Mouse (Mus musculus) 416B (cell line): ENCODE measurements around the gene Enpp6.

Experiments used
- DNase-seq: peaks from one replicate; pipeline ENCODE4 v3.0.0; 2011; ENCODE audit warnings: low read depth

Gene Enpp6

DNA sequence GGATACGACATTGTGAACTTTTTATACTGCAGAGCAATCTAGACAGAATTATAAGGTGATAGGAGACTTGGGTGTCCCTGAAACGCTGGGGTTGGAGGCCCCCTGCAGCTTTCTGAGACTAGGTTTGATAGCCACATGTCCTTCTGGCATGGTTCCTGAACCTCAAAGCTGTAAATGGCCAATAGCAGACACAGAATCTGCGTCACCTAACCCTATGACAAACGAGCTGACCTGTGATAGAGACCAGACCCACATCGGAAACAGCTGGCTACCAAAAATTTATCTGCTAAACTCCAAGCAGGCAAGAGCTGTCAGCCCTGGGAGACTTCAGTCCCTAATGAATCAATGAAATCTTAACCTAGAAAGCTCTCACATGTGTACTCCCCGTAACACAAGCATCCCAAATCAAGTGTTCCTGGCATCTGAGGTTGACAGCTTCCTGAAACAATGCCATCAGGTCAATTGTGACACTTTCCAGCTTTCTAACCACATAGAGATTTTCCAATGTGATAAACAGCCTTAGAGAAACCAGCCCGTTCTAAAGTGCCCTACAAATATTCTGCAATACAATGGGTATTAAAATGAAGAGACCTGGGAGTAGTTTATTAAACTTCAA lies 74.5 kb downstream of the Enpp6 start:
- DNase-seq = peak; percentile 1

DNA sequence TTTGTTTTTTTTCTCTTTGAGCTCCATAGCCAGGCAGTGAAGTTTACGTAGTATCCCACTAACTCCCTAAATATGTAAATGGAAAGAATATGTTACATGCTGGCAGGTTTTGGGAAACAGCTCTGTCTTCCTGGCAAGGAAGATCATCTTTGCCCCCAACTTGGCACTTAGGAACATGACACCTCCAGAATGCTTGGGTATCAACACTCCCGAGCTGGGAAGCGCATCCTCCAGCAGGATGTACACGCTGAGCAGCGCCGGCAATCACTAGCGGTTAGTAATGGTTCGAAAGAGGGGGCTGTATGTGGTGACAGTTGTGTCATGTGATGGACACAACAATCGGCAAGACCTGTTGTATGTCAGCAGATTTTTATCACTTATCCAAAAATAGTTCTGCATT lies 80.4 kb downstream of the Enpp6 start:
- no peak for DNase-seq

DNA sequence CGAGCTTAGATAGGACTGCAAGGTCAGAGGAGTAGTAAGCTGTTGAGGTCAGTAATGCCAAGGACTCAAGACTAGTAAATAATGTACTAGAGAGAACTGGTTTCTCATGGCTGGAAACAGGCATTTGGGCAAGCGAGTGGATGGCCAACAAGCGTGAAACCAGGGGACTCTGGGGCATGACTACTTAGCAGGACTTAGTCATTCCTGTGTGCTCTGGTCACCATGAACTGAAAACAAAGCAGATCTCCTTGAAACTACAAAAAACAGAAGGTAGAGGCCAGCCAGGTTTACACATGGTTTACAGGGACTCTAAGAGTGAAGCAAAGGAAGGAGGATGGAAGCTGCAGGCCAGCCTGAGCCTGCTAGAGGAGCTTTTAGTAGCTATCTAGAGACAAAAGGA lies 82.9 kb downstream of the Enpp6 start:
- DNase-seq = no peak

DNA sequence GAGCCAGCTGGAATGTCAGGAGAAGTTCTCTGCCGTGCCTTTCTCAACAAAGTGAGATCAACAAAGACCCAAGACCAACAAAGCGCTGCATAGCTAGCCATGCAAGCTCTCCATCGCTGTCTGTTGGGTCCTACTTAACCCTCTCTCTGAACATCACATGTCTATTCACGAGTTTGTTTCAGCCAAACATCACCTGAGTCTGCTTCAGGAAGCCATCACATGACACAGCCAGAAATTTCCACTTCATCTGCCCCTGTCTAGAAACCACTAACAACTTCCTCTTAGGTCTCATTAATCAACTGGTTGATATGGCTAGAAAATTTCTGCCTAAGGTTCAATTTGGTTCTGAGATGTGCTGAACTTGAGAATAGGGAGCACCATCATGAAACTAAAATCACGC lies 85.3 kb downstream of the Enpp6 start:
- DNase-seq = no peak

DNA sequence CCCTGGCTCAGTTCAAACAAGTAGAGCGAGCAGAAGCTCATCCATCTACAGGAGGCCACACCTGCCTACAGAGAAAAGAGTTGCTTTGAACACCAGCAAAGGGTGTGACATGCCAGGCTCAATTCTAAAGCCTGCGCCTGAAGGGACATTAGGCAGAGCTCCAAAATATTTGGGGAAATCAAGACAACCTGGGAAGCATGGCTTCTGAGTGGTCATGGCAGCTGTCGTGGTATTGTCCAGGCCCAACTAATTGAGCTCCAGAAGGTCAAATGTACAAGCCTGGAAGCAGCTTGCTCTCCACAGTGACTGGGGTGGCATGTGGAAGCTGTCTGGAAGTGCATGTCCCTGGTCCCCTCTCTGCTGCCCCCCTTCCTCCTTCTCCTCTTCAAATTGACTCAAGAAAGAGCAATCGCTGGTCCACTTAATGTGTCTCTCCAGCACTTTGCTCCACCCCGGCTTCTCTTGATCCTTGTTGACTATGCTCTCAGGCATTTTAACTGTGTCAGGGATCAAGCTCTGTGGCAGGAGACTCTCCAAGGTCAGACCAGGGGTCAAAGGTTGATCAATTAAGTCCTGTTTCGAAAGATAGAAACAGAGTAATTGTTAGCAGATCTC lies 89.4 kb downstream of the Enpp6 start:
- DNase-seq = no peak

DNA sequence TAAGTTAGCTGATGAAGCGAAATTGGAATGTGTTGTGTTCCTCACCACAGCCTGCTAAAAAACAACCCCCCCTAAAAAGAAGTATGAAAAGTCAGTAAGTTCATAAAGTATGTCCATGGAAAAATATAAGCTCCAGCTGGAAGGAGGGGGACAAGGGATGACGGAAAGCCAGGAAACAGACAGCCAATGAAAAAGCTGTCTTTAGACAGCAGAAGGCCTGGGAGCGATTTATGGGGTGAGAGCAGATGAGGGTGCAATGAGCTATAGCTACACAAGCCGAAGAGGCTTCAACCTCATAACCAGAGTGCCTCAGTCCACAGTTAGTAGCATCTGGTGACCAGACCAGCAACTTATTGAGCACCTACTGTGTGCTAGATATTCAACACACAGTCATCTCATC lies 93.3 kb downstream of the Enpp6 start:
- no peak for DNase-seq

DNA sequence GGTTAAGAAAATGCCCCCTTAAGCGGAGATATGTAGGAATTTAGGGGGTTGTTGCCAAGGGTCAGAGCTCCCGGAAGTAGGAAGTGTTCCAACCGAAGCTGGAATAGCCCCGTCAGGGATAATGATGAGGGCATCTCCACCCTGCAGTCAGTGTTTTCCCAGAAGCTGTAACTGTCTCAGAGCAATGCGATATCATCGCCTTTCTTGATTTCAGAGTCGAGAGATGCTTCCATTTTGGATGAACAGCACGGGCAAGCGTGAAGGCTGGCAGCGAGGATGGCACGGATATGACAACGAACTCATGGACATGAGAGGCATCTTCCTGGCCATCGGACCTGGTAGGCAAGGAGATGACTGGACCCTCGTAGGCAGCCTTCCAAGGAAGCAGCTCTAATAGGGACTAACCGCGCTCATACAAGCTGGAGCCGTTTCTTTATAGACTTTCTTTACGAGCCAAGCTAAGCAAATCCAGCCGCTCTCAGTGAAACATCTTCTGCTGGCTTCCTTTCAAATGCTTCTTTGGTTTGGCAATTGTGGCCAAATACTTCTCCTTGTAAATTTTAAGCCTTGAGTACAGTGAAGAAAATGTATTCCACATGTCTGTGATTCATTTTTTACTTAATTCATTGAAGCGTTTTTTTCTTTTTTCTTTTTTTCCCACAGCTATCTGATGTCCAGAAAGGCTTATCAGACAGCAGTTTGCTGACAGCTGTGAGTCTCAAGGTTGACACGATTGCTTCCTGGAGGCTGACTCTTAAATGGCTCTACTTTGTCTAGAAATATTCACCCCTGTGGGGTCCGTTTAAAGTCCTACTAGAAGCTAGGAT lies 95.7 kb downstream of the Enpp6 start:
- DNase-seq = no peak

DNA sequence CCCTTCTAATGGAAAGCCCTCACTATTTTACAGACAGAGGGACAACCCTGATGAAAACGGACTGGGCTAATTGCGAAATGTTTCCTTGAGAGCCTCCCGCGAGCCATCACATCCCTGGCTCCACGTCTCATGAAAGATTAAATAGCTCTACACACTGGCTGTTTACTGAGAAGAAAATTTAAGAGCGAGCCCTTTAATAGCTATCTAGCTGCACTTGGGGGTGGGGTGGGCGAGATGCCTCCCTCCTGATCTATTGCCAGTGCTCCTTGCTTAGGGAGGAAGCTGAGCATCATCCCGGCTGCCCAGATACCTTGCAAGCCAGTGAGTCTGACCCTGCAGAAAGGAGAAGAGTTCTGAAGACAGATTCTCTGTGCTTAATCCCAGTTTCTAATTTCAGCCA lies 103.3 kb downstream of the Enpp6 start:
- DNase-seq = no peak

DNA sequence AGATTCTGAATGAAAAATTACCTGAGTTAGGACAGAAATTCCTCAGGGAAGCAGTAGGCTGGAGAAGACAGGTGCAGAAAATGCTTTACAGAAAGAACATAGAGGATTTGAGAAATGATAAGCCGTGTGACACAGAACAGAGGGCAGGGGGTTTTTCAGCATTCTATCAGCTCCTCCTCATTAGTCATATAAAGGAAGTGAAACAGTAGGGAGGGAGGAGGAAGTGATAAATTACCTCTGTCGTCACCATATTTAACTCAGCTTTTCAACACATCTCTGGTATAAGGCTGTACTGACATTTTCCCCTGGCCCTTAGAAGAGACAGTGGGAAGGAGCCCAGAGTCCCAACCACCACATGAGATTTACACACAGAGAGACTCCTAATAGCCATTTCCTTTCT lies 118.9 kb downstream of the Enpp6 start:
- DNase-seq = no peak

DNA sequence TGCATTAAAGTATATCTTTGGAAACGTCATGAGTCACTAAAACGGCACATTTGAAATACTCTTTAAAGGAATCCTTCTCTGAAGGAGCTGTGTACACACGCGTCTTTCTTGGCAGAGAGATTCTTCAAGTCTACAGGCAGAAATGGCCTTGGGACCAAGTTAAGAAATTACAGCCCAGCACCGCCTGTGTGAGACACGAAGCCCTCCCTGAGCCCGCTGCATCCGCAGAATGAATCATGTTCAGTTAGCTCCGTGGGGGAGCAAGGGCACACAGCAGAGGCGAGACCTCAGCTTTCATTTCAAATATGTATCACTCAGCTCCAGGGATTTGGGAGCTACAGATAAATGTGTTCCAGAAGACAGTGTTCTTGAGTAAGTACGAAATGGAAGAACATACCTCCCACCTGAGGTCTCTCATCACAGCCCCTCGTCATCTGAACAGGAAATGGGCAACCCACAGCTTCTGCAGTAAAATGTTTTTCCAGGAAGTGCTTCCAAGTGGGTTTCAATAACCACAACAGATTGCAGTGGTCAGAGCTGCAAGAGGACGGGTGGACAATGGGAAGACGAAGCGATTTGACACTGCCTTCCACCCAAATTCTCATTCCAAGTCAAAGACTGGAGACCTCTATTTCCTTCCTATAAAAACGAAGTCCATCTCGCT lies 127.6 kb downstream of the Enpp6 start:
- DNase-seq = no peak

DNA sequence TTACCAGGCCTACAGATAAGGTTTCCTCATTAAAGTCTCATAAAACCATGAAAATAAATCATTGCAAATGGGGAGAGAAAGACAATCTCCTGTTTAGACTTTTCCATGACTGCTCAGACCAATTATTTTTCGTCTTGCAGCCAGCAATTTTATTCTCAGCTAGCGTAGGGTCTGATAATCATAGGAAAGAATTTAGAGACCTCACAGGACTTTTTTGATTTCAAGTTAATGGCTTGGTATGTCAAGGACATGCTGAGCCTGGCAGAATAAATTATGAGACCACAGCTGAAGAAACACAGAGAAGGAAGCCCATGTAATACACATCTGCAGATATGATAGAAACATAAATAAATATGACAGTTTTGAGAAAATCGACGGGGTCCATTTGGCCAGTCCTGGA lies 130.6 kb downstream of the Enpp6 start:
- no peak for DNase-seq

DNA sequence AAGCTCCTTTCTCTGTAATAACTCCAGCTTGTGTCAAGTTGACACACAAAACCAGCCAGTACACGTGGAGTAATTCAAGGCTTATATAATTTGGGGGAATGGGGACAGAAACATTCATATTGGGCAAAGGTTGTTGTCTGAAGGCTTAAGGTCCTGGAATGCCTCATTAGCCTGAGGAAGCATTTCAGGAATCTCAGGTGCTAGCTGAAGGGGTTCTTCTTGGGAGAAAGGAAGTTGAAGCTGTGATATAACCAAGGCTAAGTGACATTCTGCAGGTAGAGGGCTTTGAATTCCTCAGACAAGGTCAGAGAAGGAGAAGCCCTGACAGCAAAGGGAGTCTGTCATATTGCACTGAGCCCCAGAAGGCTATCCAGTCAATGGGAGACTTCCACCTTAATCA lies 133.2 kb downstream of the Enpp6 start:
- no peak for DNase-seq

DNA sequence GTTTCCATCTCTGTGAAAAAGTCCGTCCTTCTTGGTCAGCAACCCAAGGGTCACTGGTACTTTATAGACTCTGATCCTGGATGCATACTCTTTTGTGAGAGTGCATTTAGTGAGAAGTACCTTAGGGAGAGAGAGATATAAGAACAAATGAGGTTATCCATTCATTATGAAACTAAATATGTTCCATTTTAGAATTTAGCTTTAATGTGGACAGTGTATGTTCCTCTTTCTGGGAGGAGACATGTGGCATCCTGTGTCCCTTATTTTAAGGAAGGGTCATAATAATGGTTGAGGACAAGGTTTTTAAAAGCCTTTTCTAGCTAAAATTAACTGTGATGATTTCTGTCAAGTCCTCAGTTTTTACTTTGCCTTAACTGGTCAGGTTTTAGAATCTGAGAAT lies 142.2 kb downstream of the Enpp6 start:
- DNase-seq = no peak

DNA sequence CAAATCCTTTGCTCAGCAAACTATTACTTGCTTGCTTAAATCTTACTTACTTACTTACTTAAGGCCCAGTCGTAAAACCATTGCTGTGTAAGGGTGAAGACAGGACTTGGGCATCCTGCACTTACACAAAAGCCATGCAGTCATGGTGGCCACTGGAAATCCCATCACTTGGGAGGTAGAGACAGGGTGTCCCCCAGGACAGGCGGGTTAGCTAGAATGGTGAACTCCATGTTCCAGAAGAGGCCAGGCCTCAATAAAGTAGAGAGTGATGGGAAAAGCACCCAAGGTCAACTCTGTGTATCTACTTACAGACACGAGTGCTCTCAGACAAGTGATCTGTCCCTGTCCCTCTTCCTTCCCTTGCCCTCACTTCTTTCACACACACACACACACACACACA lies 146.7 kb downstream of the Enpp6 start:
- DNase-seq = no peak

DNA sequence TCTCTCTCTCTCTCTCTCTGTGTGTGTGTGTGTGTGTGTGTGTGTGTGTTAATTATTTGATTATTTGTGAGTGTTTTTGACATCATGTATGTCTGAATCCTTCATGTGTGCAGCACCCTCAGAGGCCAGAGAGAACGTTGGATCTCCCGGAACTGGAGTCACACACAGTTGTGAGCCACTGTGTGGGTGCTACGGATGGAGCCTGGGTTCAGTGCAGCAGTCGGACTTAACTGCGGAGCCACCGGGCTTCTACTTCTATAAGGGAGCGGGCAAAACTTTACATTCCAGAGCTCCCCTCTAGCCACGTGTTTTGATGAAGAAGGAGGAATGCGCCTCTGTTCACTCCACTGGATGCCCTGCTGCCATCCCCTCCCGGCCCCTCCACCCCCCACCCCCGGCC lies 148.0 kb downstream of the Enpp6 start:
- no peak for DNase-seq

DNA sequence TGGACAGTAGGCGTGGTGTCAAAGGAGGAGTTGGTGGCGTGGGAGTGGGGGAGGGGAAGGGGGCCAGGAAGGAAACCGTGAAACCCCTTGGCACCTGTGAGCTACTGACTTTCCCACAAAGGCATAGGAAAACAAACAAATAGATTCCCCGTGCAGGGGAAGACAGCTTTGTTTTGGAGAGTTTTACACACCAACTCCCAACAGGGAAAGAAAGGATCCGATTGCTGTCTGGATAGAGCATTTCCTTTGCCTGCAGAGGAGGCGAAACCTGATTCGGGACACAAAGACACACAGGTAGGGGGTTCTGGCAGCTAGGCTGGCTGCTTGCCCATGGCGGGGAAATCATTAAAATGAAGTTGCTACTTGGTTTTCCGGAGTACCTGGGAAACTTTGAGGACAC lies 148.9 kb downstream of the Enpp6 start:
- no peak for DNase-seq

DNA sequence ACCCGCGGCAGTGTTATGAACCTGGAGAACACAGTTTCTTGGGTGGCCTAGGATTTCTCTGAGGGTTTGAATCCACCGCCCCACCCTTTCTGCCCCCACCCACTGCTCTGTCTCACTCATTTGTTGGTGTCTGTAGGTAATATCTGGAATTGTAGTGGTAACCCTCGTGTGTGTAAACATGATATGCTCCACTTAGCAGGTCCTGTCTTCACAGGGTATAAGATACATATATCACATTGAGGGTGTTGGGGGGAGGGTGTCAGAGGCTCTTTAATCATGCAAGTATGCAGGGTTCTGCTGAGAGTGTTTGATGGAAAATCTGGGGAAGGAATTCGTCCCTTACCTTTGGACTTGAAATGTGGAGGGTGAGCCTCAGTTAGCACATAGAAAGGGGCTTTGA lies 149.4 kb downstream of the Enpp6 start:
- DNase-seq = no peak

DNA sequence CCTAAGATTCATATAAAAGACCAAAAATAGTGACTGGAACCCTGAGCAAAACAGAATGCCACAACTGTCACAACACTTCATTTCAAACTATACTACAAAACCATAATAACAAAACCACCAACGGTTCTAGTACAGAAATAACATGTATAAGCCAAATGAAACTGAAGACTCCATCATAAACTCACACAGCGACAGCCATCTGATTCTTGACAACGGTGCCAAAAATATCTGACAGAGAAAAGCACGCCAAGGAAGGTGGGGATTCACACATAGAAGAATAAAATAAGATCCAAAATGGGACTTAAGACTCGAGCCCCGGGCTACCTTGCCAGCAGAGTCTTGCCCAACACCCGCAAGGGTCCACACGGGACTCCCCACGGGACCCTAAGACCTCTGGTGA lies 158.6 kb downstream of the Enpp6 start:
- no peak for DNase-seq
